Mouse (Mus musculus) bone marrow, adult 2 months (tissue): ENCODE results near the gene Ccdc87.

Experiments used
- CTCF ChIP-seq: fragments of 200-500 bp; IDR thresholded peaks from 2 replicates; pipeline ENCODE4 v1.5.1; 2011; ENCODE audit warnings: low read length, control low read depth; ENCODE audit not compliant: control insufficient read depth, insufficient read depth
- POLR2A ChIP-seq: fragments of 200-500 bp; IDR thresholded peaks from 2 replicates; pipeline ENCODE4 v1.6.1; 2011; ENCODE audit warnings: low read depth, mild to moderate bottlenecking, control low read depth, low read length, borderline replicate concordance; ENCODE audit not compliant: control insufficient read depth

- TF ChIP-seq POLR2A (peak; percentile 66), CTCF (peak; percentile 22; the same call in 1 of the 2 replicates)
These were observed at the start of gene Ccdc87, which contains the start of gene Ccs for GRCm38 (mm10) chr19:4839149-4839548.
